Comparison of ENCODE assay signal across 8 mouse cellular contexts in genomic region chr1:63115540-63115939, GRCm38 (mm10). TPM values are rescaled to one million over a fixed set of nuclear protein-coding genes. Genes with fewer than 3 reads are reported as not detected.
DNase-seq lines count a peak whose midpoint lies in the region; ATAC-seq and TF ChIP-seq lines count a peak whose summit lies in the region.

No protein-coding gene starts in this region.

- peaks cover 20% of the 10 kb centered on the region for H3K36me3 ChIP-seq in heart, embryonic 15.5 days
- H3K36me3 ChIP-seq in hindbrain, embryonic 15.5 days: peaks cover 11% of the 10 kb centered on the region
- H3K36me3 ChIP-seq in midbrain, embryonic 15.5 days (replicated peaks): peaks cover 5% of the 10 kb centered on the region

- TF ChIP-seq POLR2A in bone marrow macrophage, adult 2 months (IDR thresholded peaks at IDR 0.05; ENCODE audit: borderline replicate concordance, low read depth, low read length): no peak

- H3K4me3 ChIP-seq in heart, embryonic 15.5 days: peak overlapping the region; percentile 95
- peak overlapping the region; percentile 64 for H3K4me3 ChIP-seq in bone marrow macrophage, adult 2 months (ENCODE audit: insufficient read depth, low read length)
- peak overlapping the region; percentile 95 for H3K4me3 ChIP-seq in hindbrain, embryonic 15.5 days
- peak overlapping the region; percentile 92 for H3K4me3 ChIP-seq in midbrain, embryonic 15.5 days

- no peaks in the 10 kb centered on the region; the same call in 1 of the 2 replicates for H3K9me3 ChIP-seq in heart, embryonic 15.5 days (replicated peaks)
- H3K9me3 ChIP-seq in hindbrain, embryonic 15.5 days: no peaks in the 10 kb centered on the region
- no peaks in the 10 kb centered on the region for H3K9me3 ChIP-seq in midbrain, embryonic 15.5 days

- no peak for TF ChIP-seq CTCF in bone marrow macrophage, adult 2 months (IDR thresholded peaks at IDR 0.05; ENCODE audit: low read depth, low read length)

- H3K27ac ChIP-seq in heart, embryonic 15.5 days: peak overlapping the region; percentile 96
- H3K27ac ChIP-seq in bone marrow macrophage, adult 2 months (ENCODE audit: insufficient read depth, low read depth, low read length): peak overlapping the region; percentile 22
- peak overlapping the region; percentile 94 for H3K27ac ChIP-seq in hindbrain, embryonic 15.5 days (replicated peaks)
- peak overlapping the region; percentile 96 for H3K27ac ChIP-seq in midbrain, embryonic 15.5 days

- H3K4me2 ChIP-seq in heart, embryonic 15.5 days: peak overlapping the region; percentile 72
- H3K4me2 ChIP-seq in hindbrain, embryonic 15.5 days: peak overlapping the region; percentile 83
- peak overlapping the region; percentile 67 for H3K4me2 ChIP-seq in midbrain, embryonic 15.5 days

- H3K9ac ChIP-seq in heart, embryonic 15.5 days: peak overlapping the region; percentile 99; the same call in 1 of the 2 replicates
- peak overlapping the region; percentile 97 for H3K9ac ChIP-seq in hindbrain, embryonic 15.5 days
- no peak overlapping the region for H3K9ac ChIP-seq in midbrain, embryonic 15.5 days

- ATAC-seq in heart, embryonic 15.5 days (replicated peaks; ENCODE audit: insufficient number of reproducible peaks, insufficient read depth, low FRiP score, low read depth): no peak
- no peak for ATAC-seq in hindbrain, embryonic 15.5 days (ENCODE audit: low FRiP score, low read depth)
- ATAC-seq in midbrain, embryonic 15.5 days (replicated peaks): no peak
- ATAC-seq in erythroid progenitor cell, adult 5-6 weeks (replicated peaks; ENCODE audit: low FRiP score, poor library complexity, severe bottlenecking): no peak

- no peaks in the 10 kb centered on the region for H3K27me3 ChIP-seq in heart, embryonic 15.5 days
- H3K27me3 ChIP-seq in hindbrain, embryonic 15.5 days: no peaks in the 10 kb centered on the region
- H3K27me3 ChIP-seq in midbrain, embryonic 15.5 days (replicated peaks): no peaks in the 10 kb centered on the region

- no peak for DNase-seq in heart, postnatal 25 days (ENCODE audit: low spot score)
- DNase-seq in right cerebral cortex, postnatal 25 days: no peak
- no peak for DNase-seq in frontal cortex, postnatal 36 days (ENCODE audit: low spot score in 2 of 2)

- peaks cover 25% of the 10 kb centered on the region for H3K4me1 ChIP-seq in heart, embryonic 15.5 days (replicated peaks)
- peaks cover 27% of the 10 kb centered on the region for H3K4me1 ChIP-seq in bone marrow macrophage, adult 2 months (ENCODE audit: control insufficient read depth, insufficient read depth, low read length)
- H3K4me1 ChIP-seq in hindbrain, embryonic 15.5 days (replicated peaks): peaks cover 40% of the 10 kb centered on the region
- peaks cover 38% of the 10 kb centered on the region for H3K4me1 ChIP-seq in midbrain, embryonic 15.5 days

- intact Hi-C loops in heart, postnatal 25 days (cut with DNase I): loop anchor here (2.0 kb wide), 1 partner anchor 61 kb away; the partner anchor contains the start of genes Eef1b2 and Ndufs1

- WGBS in heart, embryonic 15.5 days: 27% methylated on average over 3 of the region's 3 CpGs
- 58% methylated on average over 3 of the region's 3 CpGs for WGBS in hindbrain, embryonic 15.5 days
- WGBS in midbrain, embryonic 15.5 days: 50% methylated on average over 3 of the region's 3 CpGs

RNA-seq across cellular contexts. Expression of gene Ino80d, which starts 1.1 kb away (rescaled TPM):
- polyA plus RNA-seq in heart, embryonic 15.5 days (2015; fragmentation: Nextera tagmentation; extraction: Ambion mirVana): 7.1 and 9.1 TPM in 2 replicates
- 10 to 100 TPM; 18.1 to 21.0 TPM for total RNA-seq in heart, postnatal 25 days (2021)
- polyA plus RNA-seq in bone marrow macrophage, adult 2 months (2012; ENCODE audit: insufficient read depth, insufficient read length, missing spikeins): 19.5 and 20.9 TPM in 2 replicates
- polyA plus RNA-seq in hindbrain, embryonic 15.5 days (2015; fragmentation: Nextera tagmentation; extraction: Ambion mirVana): 9.9 and 10.5 TPM in 2 replicates
- 10.3 and 12.7 TPM in 2 replicates for polyA plus RNA-seq in midbrain, embryonic 15.5 days (2015; fragmentation: Nextera tagmentation; extraction: Ambion mirVana)
- 22.3 and 24.7 TPM in 2 replicates for total RNA-seq in erythroid progenitor cell, adult 5-6 weeks (2015; ENCODE audit: low replicate concordance)
- 16.8 and 20.4 TPM in 2 replicates for total RNA-seq in erythroid progenitor cell, adult 5-6 weeks (2017; ENCODE audit: low replicate concordance)

Comparison
In these comparisons a context has a peak if more than half of its experiments do, and no peak if none do; other contexts are left out.
1. H3K27ac ChIP-seq: peak in every context shown above with its lines; median percentile 96 in heart, embryonic 15.5 days; 96 in midbrain, embryonic 15.5 days; 94 in hindbrain, embryonic 15.5 days; 22 in bone marrow macrophage, adult 2 months.